Mouse (Mus musculus): Measurements from ENCODE around the gene 1110008L16Rik. TPM values are rescaled to one million over a fixed set of nuclear protein-coding genes. Genes with fewer than 3 reads are reported as not detected.

1110008L16Rik gene
- 9.2 and 10.9 TPM in 2 replicates for polyA plus RNA-seq (2012; rRNA removed)

GRCm38 (mm10) chr12:55299336-55299735 lies at the start of gene 1110008L16Rik:
1110008L16Rik (plus strand) TSS chr12:55299577.

GRCm38 (mm10) chr12:55302485-55303441 lies 3.4 kb downstream of the 1110008L16Rik start, which contains the start of gene Ppp2r3c:
Ppp2r3c (minus strand) TSS chr12:55302998.

DNA sequence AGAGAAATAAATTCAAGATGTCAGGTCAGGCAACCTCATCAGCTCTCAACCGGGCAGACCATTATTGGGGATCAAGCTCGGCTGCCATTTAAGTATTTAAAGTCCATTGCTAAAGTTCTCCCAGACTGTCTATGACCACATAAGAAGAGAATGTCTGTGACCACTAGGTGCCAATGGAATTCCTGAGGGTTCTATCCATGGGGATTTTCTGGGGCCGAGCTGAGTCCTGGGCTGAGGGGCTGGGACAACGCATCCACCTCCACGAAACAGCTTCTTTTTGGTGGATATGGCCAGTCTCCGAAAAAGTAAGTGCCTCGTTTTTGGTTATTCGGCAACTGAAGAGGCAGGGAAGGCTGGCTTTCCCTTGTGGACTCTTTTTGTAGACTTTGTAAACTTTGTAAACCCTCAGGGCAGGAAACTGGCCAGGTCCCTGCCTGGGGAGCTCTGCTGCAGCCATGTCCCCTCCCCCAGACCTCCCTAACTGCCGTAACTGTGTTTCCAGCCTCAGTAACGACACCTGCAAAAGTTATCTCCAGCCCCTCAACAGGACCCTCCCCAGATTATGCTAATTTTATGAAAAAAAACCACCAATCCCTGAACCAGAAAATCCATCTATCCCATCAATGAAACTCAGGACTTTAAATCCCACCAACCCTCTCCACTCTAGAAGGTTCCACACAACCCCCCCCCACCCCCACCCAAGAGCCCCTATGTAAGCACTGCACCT lies 84.8 kb downstream of the 1110008L16Rik start, which contains the start of gene Psma6:
Gene Psma6, plus strand, starts transcription at position 200 of the 727 bp plus-strand sequence.

Other genes with a start within 250 kb of the 1110008L16Rik start
- gene 2700097O09Rik, start 219.5 kb upstream of the 1110008L16Rik start, polyA plus RNA-seq (2012; rRNA removed), result 0.98 and 1.4 TPM in 2 replicates
- 5.9 and 6.8 TPM in 2 replicates for gene Srp54a, start 219.3 kb upstream of the 1110008L16Rik start, polyA plus RNA-seq (2012; rRNA removed)
- gene Fam177a, start 175.1 kb upstream of the 1110008L16Rik start, polyA plus RNA-seq (2012; rRNA removed), result 1.7 and 3.0 TPM in 2 replicates
- gene Srp54b, start 144.5 kb upstream of the 1110008L16Rik start, polyA plus RNA-seq (2012; rRNA removed), result 11.4 and 15.0 TPM in 2 replicates
- not detected in 2 replicates for gene 1700047I17Rik2, start 100.0 kb upstream of the 1110008L16Rik start, polyA plus RNA-seq (2012; rRNA removed)
- gene Srp54c, start 69.4 kb upstream of the 1110008L16Rik start, polyA plus RNA-seq (2012; rRNA removed), result 1.1 and 1.7 TPM in 2 replicates
- 0.15 and 0.23 TPM in 2 replicates for gene Ppp2r3c, start 3.4 kb downstream of the 1110008L16Rik start, polyA plus RNA-seq (2012; rRNA removed)
- 5.5 and 8.5 TPM in 2 replicates for gene Psma6, start 84.6 kb downstream of the 1110008L16Rik start, polyA plus RNA-seq (2012; rRNA removed)
- gene Nfkbia, start 193.1 kb downstream of the 1110008L16Rik start, polyA plus RNA-seq (2012; rRNA removed), result 97.6 and 117 TPM in 2 replicates

Data from stomach, adult 2 months (tissue).